Mouse (Mus musculus) lung, embryonic 14.5 days (tissue): ENCODE results near the gene Fzd2. TPM values are rescaled to one million over a fixed set of nuclear protein-coding genes. Genes with fewer than 3 reads are reported as not detected.

Experiments used
- ATAC-seq: fragments of 200-750 bp; cut with Nextera tagmentation; 2 replicates; pipeline ENCODE4 v1.8.0; 2017; ENCODE audit warnings: mild to moderate bottlenecking, moderate TSS enrichment, moderate library complexity; ENCODE audit not compliant: insufficient read depth
- DNase-seq: peaks from one replicate; pipeline ENCODE4 v3.0.0-alpha.2; 2015
- H3K27ac ChIP-seq: fragments of 300-500 bp; sonication (generic); 2 replicates; pipeline ENCODE4 v1.5.1; 2014; ENCODE audit warnings: low read depth, mild to moderate bottlenecking, moderate library complexity
- H3K27me3 ChIP-seq: fragments of 300-500 bp; sonication (generic); 2 replicates; pipeline ENCODE4 v1.6.1; 2014; ENCODE audit warnings: low read length, control low read depth; ENCODE audit not compliant: insufficient read depth
- H3K36me3 ChIP-seq: fragments of 300-500 bp; sonication (generic); 2 replicates; pipeline ENCODE4 v1.6.1; 2014; ENCODE audit warnings: control low read depth; ENCODE audit not compliant: insufficient read depth
- H3K4me1 ChIP-seq: fragments of 300-500 bp; sonication (generic); 2 replicates; pipeline ENCODE4 v1.6.1; 2014; ENCODE audit warnings: antibody characterized with exemption, control low read depth; ENCODE audit not compliant: insufficient read depth
- H3K4me2 ChIP-seq: fragments of 300-500 bp; sonication (generic); 2 replicates; pipeline ENCODE4 v1.6.1; 2014; ENCODE audit warnings: mild to moderate bottlenecking
- H3K4me3 ChIP-seq: fragments of 300-500 bp; sonication (generic); 2 replicates; pipeline ENCODE4 v1.5.1; 2014; ENCODE audit warnings: low read depth, low read length
- H3K9ac ChIP-seq: fragments of 300-500 bp; sonication (generic); 2 replicates; pipeline ENCODE4 v1.6.1; 2014
- H3K9me3 ChIP-seq: fragments of 300-500 bp; sonication (generic); 2 replicates; pipeline ENCODE4 v1.6.1; 2016; ENCODE audit warnings: low read depth, low read length, control low read depth
- CTCF ChIP-seq: IDR thresholded peaks from 2 replicates; pipeline ENCODE4 v1.5.1; 2016; ENCODE audit warnings: antibody characterized with exemption, low read depth
- WGBS: fragments of 180-500 bp; shearing (Covaris S2); extraction: QIAGEN DNeasy Blood & Tissue Kit; methylation state at CpG from one replicate; pipeline ENCODE4 v1.1.7; 2014; 5-methylcytosine and 5-hydroxymethylcytosine counted together
- polyA plus RNA-seq: library from polyadenylated mRNA; unstranded; fragments of >200 nt; fragmentation: Nextera tagmentation; extraction: Ambion mirVana; gene quantifications from 2 replicates; pipeline ENCODE4 v1.2.1, GENCODE M21; 2014

Gene Fzd2
- polyA plus RNA-seq, 1 experiment from 2014 or later: 42.9 TPM

DNA sequence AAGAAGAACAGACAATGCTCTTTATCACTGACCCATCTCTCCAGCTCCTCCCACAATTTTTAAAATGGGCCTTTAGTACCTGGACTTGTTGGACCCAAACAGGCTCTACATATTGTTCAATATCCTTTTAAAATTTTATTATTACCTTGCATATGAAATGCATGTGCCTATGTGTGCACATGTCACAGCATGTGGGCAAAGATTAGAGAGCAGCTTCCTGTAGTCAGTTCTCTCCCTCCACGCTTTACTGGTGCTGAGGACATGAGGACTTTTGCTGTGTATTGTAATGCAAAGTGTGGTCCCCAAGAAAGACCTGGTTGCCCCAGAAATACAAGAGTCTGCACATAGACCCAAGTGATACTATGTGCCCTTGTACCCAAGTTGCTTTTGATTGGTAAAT, 29.2 kb upstream of the Fzd2 start:
- TF ChIP-seq CTCF: no peak
- DNase-seq (no peak), ATAC-seq (no peak)
- Histone ChIP-seq H3K27ac (no peak overlapping the region), H3K9ac (no peak overlapping the region), H3K27me3 (no peaks in the 10 kb centered on the region), H3K9me3 (no peaks in the 10 kb centered on the region), H3K4me3 (no peak overlapping the region), H3K36me3 (no peaks in the 10 kb centered on the region), H3K4me2 (no peak overlapping the region), H3K4me1 (peaks cover 6% of the 10 kb centered on the region; the same call in 1 of the 2 replicates)
- WGBS: 78% methylated on average over 1 of the region's 1 CpGs

DNA sequence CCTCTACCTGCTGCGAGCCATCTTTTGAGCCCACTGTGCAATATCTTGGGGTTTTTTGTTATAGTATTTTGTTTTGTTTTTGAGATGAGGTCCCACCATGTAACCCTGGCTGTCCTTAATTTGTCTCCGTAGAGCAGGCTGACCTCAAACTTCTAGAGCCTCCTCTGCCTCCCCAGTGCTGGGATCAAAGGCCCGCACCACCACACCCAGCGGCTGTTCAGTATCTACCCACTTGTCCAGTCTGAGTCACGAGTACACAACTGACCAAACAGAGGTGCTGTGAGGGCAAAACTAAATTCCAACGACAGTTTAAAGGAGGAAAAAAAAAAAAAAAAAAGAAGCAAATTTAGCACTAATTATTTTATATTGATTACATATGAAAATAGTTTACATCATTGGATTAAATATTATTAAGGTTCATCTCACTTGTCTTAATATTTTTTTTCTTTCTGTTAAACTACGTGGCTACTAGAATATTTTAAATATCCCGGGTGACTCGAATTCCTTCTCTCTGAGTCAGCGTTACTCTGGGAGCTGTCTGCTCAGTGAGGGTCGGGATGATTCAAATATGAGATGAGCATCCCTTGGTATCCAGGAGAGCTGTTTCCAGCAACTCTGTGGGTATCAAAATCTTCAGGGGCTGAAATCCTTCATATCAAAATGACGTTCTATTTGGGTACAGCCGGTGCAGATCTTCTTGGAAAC, 28.0 kb upstream of the Fzd2 start:
- Histone ChIP-seq H3K4me1 (peaks cover 14% of the 10 kb centered on the region), H3K4me3 (no peak overlapping the region), H3K9me3 (no peaks in the 10 kb centered on the region), H3K27me3 (no peaks in the 10 kb centered on the region), H3K27ac (no peak overlapping the region), H3K4me2 (no peak overlapping the region), H3K36me3 (no peaks in the 10 kb centered on the region), H3K9ac (no peak overlapping the region)
- WGBS: 36% methylated on average over 13 of the region's 13 CpGs
- ATAC-seq (no peak), DNase-seq (no peak)
- no peak for TF ChIP-seq CTCF

DNA sequence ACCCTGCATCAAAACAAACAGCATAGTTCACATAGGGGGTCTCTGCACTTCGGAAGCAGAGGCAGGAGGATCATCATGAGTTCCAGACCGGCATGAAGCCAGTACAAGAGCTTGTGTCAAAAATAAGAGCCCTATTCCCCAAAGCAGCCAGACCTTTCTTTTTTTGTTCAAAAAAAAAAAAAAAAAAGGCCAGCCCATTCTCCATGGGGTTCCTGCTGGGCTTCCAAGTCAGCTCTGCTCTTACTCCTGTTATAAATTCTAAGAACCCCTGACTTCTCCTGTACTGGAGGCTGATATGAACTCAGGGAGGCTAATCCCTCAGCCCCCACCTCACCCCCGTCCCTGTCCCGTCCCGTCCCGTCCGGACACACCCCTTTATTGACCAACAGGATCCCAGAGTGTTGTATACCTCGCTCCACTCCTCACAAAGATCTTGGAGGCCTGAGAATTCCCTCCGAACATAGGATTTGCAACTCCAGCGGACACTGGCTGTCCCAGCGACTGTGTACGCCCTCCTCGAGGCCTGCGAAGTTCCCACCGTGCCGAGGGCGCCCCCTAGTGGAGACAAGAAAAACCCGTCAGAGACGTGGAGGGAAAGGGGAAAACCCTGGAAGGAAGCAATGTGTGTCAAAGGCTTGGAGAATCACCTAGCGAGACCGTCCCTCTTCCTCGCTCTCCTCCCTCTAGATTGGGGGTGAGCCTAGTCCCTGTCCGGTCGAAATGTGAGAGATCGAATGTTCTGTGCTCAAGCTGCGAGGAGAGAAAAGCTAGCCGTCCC, 25.7 kb upstream of the Fzd2 start:
- Histone ChIP-seq H3K4me2 (peak overlapping the region; percentile 61), H3K36me3 (no peaks in the 10 kb centered on the region), H3K27ac (peak overlapping the region; percentile 93), H3K9me3 (no peaks in the 10 kb centered on the region), H3K4me3 (peak overlapping the region; percentile 32), H3K4me1 (peaks cover 30% of the 10 kb centered on the region), H3K27me3 (no peaks in the 10 kb centered on the region), H3K9ac (peak overlapping the region; percentile 56)
- 7% methylated on average over 27 of the region's 27 CpGs for WGBS
- ATAC-seq (peak; percentile 64), DNase-seq (peak; percentile 94)
- peak; percentile 99 for TF ChIP-seq CTCF

- peak within 1 kb of the TSS; percentile 56 for H3K9ac ChIP-seq
- TF ChIP-seq CTCF: no peak
Observed at GRCm38 (mm10) chr11:102579165-102580033, 24.8 kb upstream of the Fzd2 start, which contains the start of gene Gm11627. Gene Gm11627 (minus strand): TSS chr11:102579461.

DNA sequence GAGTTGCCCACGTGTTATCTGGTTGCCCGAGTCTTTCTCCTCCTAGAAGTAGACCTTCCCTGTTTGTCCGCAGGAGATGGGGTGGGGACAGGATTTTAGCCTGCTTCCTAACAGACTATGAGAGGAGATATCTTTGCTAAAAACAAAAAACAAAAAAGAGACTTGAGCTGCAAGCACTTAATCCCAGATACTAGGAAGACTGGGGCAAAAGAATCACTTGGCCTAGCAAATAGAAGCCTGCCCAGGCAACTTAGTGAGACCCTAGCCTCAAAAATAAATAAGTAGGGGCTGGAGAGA, 24.2 kb upstream of the Fzd2 start:
- Histone ChIP-seq H3K27me3 (no peaks in the 10 kb centered on the region), H3K27ac (peak overlapping the region; percentile 93), H3K4me1 (peaks cover 30% of the 10 kb centered on the region), H3K4me3 (peak overlapping the region; percentile 32), H3K9ac (peak overlapping the region; percentile 56), H3K36me3 (no peaks in the 10 kb centered on the region), H3K9me3 (no peaks in the 10 kb centered on the region), H3K4me2 (peak overlapping the region; percentile 61)
- ATAC-seq (no peak), DNase-seq (no peak)
- TF ChIP-seq CTCF: no peak
- 47% methylated on average over 3 of the region's 3 CpGs for WGBS

More at GRCm38 (mm10) chr11:102579165-102580033, 24.8 kb upstream of the Fzd2 start, which contains the start of gene Gm11627:
- no peaks in the 10 kb centered on the region for H3K36me3 ChIP-seq
- H3K27me3 ChIP-seq: no peaks in the 10 kb centered on the region
- ATAC-seq: peak; percentile 59
- H3K27ac ChIP-seq: peak within 1 kb of the TSS; percentile 93
- peak within 1 kb of the TSS; percentile 61 for H3K4me2 ChIP-seq
- DNase-seq: peak; percentile 65
- no peaks in the 10 kb centered on the region for H3K9me3 ChIP-seq
- H3K4me3 ChIP-seq: peak within 1 kb of the TSS; percentile 32
- H3K4me1 ChIP-seq: peaks cover 30% of the 10 kb centered on the region
- 9% methylated on average over 23 of the region's 23 CpGs for WGBS

DNA sequence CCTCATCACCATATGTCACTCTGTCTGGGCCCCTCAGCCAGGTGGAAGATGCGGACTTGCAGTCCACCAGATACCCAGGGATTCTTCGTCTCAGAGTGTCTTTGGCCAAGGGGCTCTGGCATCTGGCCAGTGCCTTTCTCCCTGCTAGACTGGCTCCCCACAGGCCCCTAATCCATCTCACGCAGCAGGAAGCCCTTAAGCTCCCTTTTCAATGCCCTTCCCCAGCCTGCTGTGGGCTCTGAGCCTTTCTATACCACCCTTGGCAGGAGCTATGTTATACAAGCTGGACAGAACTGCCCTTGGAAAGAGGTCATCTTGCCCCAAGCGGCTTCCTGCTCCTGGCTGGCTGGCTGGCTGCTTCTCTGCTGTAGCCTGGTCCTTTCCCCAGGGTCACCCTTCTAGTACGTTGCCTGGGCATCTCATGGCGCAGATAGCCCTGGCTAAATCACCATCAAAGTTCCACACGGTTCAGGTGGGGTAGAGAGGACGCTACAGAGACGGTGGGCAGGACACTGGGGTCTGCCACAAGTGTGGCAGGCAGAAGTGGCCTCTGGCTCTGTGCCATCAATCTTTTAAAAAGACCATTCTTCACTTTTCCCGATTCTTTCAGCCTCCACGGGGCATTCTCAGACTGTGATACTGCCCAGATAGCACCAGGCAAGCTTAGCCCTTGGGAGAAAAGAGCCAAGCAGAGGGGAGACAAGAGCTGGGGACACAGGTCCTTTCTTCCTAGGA, 22.7 kb upstream of the Fzd2 start:
- H3K4me3 ChIP-seq: no peak overlapping the region
- H3K36me3 ChIP-seq: no peaks in the 10 kb centered on the region
- peak; percentile 41 for DNase-seq
- no peaks in the 10 kb centered on the region for H3K9me3 ChIP-seq
- H3K27ac ChIP-seq: peak overlapping the region; percentile 83
- TF ChIP-seq CTCF: no peak
- peaks cover 30% of the 10 kb centered on the region for H3K4me1 ChIP-seq
- H3K27me3 ChIP-seq: no peaks in the 10 kb centered on the region
- H3K9ac ChIP-seq: 0 out of 2 replicates have a peak overlapping the region, but pooled peaks have one; percentile 1
- no peak for ATAC-seq
- WGBS: 20% methylated on average over 11 of the region's 11 CpGs
- peak overlapping the region; percentile 5; the same call in 1 of the 2 replicates for H3K4me2 ChIP-seq
